Mouse (Mus musculus) adrenal gland, adult (tissue): ENCODE results near the gene Pde4d.

ENCODE experiments used
- DNase-seq, 2 experiments: peaks; one replicate each; pipeline ENCODE4 v3.0.0; 2022 to 2023; ENCODE audit warnings: low spot score in 1 of 2; ENCODE audit not compliant: inconsistent age in 2 of 2

Gene Pde4d

DNA sequence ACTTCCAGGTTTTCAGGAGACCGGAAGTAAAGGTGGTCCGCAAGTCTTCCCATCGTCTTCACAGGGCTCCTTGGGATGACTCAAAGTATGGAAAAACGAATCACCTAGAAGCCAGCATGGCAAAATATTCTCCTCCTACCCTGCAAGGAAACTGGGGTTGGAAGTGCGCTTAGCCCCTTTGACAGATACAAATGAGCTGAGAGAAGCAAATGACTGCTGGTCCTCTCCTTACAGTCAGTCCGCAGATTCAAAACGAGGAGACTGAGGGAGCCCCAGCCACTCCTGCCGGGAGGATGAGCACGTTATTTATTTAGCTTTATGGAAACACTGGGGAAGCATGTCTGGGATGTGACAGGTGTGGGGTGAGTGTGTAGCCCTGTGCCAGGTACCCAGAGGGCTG is 1344.2 kb downstream of the Pde4d start:
- DNase-seq: no peak

DNA sequence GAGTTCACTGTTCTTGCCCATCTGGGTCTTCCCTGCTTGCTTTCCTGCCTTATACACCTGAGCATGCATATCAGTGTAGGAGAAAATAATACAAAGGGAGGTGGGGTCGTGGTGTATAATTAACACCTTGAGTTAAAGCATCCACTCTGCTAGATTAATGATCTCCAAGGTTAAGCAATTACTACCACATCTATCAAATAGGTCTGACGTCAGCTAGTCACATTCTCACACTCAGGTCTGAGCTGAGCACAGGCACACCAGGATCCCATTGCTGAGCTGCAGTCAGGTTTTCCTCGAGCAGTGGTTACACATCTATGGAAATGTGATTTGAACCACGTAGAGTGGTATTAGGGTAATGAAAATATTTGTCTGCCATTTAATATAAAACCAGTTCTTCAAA is 1348.9 kb downstream of the Pde4d start:
- no peak for DNase-seq

DNA sequence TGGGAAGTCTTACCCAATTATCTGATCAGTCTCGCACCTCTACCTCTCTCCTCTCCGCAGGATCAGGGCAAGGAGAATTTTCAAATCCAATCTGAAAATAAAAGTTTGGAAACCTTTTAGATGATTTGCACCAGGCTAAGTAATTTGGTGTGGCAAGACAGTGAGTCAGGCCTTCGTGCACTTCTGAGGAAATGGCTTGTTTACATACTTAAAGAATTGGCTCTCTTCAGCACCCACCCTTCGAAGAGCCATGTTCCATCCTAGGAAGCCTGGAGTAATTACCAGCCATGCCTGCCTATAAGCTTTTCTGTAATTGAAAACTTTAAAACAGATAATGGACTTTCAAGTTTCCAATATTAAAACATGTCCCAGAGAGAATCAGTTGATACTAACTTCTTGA is 1352.5 kb downstream of the Pde4d start:
- DNase-seq: no peak

- DNase-seq: no peak
These were observed 1356.6 kb downstream of the Pde4d start for GRCm38 (mm10) chr13:109806193-109806966.

GRCm38 (mm10) chr13:109807036-109807435 is 1357.3 kb downstream of the Pde4d start:
- DNase-seq: no peak

DNA sequence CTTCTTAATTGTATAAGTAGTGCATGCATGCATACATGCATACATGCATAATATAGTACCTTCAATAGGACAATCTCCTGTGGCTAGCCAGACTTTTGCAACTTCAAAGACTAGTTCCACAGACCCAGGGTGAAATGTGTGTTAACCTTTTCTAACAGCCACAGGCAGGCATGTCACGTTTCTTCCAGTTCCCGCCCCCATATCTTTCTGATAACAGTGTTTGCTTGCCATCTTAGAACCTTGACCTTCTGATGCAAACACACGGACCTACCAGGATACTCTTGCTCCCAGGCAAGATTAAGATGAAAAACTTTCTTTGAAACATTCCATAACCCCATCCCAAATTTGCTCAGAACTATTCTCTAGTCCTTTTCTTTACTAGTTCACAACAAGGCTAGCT is 1357.7 kb downstream of the Pde4d start:
- DNase-seq: peak in 1 of 2 experiments; percentile 18

DNA sequence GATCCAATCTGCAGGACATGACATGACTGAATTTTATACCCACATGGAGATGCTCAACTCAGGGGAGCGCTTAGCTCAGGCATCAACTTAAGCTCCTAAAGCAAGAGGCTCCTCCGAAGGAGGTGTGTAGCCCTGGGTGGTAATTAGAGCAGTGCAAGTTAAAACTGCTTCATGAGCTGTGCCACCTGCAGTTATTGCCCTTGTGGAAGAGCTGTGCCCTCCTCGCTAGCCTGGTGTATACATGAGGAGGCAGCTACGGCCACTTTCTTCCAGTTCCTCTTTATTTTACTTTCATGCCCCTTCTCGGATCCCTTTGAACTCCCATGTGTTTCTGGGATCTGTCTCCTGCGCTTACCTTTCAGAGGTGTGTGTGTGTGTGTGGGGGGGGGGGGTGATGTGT is 1358.3 kb downstream of the Pde4d start:
- DNase-seq: no peak

DNA sequence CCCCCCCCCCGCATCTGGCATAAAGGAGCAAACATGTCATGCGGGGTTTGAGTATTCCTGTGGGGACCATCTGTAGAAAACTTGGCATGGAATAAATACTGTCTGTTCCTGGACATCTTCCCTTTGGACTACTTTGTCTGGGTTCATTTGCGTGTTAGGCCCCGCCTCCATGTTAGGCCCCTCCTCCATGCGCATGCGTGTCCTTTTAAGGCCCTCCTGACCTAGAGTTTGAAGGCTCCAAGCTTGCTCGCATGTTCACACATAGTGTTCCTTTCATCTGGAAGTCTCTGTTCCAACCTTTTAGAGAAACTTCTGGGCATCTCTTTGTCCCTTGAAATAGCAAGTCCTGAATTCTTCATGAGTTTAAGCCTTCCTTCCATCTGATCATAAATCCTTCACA is 1359.2 kb downstream of the Pde4d start:
- no peak for DNase-seq

DNA sequence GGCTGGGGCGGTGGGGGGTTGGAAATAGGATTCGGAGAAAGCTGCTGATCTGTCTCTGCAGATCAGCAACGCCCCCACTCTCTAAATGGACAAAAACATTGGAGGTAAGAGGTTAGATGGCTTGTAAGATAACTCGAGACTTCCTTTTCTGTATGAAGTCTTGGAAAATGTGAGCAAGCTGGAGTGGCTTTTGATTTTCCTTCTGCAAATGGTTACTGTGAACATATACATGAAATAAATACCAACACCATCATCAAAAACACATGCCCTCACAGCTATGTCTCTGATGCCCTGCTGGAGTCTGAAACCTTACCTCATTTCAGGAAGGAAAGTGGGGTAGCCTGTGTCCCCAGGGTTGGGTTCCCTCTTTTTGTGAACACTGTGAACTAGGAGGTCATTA is 1359.9 kb downstream of the Pde4d start:
- no peak for DNase-seq

DNA sequence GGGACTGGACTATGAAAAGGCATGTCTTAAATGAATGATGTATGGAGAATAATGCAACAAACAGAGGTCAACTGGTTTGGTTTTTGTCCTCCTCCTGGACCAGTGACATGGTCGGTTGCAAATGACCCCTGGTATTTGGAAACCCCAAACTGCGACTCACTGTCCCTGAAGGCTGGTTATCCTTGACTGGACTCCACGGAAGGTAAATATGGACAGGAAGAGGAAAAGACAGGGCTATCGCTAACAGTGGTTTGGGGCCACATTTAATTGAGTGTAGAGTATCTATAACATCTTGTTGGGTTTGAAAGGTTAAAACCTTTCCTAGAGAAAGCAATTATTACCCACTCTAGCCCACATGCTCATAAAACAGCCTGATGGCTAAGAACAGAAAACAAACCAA is 1364.2 kb downstream of the Pde4d start:
- DNase-seq: no peak

DNA sequence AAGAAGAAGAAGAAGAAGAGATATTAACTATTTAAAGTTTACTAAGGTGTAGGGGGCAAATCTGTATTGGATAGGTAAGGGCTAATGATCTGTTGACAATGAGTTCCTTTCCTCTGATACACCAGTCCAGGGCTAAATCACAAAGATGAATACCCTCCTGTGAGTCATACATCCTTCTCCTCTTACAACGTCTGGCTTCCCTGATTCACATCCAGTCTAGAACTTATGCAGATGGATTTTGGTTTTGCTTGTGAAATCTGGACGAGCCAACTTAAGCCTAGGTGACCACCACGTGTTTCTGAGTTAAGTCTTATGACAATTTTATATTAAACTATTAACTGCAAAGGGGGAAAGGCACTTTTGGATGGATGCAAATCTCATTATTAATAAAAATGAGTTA is 1369.3 kb downstream of the Pde4d start:
- no peak for DNase-seq

GRCm38 (mm10) chr13:109820141-109820540 is 1370.4 kb downstream of the Pde4d start:
- DNase-seq: no peak

DNA sequence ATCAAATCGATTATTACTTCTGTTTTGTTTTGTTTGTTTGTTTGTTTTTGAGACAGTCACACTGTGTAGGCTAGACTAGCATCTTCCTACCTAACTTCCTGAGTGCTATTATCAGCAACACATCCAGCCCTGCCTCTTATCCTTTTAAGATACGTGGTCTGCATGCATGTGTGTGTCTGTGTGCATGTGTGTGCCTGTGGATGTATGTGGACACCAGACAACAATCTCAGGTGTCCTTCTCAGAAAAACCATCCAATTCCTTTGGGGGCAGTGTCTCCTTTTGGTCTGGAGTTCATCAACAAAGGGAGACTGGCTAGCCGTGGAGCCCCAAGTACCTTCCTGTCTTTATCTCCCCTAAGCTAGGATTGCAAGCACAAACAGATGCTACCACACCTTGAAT is 1371.1 kb downstream of the Pde4d start:
- no peak for DNase-seq

DNA sequence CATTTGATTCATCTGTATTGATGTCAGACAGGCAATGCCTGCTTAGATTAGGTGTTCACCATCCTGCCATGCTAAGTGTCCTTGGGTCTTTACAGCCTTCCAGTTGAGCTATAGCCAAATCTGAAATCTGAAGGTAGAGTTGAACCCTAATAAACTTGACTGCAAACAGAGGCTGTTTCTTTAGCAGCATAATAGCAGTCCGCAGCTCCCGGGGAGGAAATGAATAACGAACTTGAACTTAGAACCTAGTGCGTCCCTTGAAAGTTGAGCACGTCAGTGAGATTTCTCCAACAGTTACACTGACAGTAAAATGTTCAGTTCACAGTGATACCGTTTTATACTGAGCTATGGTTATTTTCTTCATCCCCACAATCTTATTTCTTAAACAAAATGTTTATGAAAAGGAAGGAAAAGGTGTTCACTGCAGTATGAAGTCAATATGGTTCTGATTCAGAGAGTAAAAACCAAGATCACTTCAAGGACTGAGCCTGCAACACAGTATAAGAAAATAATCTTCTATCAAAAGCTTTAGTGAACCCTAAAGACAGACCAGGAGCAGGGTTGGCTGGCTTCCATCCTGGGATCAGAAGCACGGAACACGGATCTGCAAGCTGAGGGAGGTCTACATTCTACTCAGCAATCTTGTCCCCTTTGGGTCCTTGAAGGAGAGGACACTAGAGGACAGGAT is 1372.1 kb downstream of the Pde4d start:
- peak; percentile 29 to 71 for DNase-seq

GRCm38 (mm10) chr13:109822413-109823298 is 1372.9 kb downstream of the Pde4d start:
- peak; percentile 93 to 97 for DNase-seq

GRCm38 (mm10) chr13:109823307-109824031 is 1373.7 kb downstream of the Pde4d start:
- peak; percentile 60 to 79 for DNase-seq

DNA sequence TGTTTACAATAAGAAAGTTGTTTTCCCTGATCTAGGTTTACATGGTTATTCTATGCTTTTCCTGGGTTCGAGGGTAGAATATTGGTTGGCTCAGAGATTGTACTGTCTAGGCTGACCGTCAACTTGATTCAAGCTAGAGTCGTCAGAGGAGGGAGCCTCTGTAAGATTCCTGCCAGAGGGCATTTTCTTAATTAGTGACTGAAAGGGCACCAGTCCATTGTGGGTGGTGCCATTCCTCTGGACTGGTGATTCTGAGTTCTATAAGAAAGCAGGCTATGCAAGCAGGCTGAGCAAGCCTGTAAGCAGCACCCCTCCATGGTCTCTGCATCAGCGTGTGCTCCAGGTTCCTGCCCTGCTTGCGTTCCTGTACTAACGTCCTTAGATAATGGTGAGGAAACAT is 1376.1 kb downstream of the Pde4d start:
- no peak for DNase-seq

- DNase-seq: no peak
These were observed 1377.6 kb downstream of the Pde4d start for GRCm38 (mm10) chr13:109827341-109827740.

DNA sequence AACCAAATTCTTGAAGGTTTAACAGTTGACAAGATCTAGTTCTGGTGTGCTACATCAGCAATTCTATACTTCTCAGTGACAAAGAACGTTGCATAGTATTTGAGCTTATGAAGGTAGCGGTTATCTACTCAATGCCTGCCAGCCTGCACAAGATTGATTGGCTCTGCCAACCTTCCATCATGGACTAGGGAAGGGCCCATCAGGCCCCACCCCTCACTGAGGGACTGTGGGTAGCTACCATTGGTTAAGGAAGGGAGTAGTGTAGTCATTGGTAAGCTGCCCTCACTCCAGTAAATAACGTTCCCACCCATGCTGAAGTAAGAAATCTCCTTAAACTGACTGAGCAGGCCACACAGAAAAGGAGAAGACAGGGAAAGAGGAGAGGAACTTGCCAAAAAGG is 1378.2 kb downstream of the Pde4d start:
- DNase-seq: no peak

GRCm38 (mm10) chr13:109829444-109829843 is 1379.7 kb downstream of the Pde4d start:
- DNase-seq: no peak

- no peak for DNase-seq
These were observed 1385.2 kb downstream of the Pde4d start for GRCm38 (mm10) chr13:109834935-109835334.
